Mouse (Mus musculus) stomach, embryonic 14.5 days (tissue): ENCODE results near the gene Crim1. TPM values are rescaled to one million over a fixed set of nuclear protein-coding genes. Genes with fewer than 3 reads are reported as not detected.

Experiments
- ATAC-seq: fragments of 200-750 bp; cut with Nextera tagmentation; 2 replicates; pipeline ENCODE4 v1.8.0; 2017; ENCODE audit warnings: low read depth, moderate TSS enrichment; ENCODE audit not compliant: insufficient number of reproducible peaks, insufficient read depth, low FRiP score
- H3K27ac ChIP-seq: fragments of 300-500 bp; sonication (generic); 2 replicates; pipeline ENCODE4 v1.5.1; 2014; ENCODE audit warnings: mild to moderate bottlenecking, low read length, moderate library complexity, mixed read lengths
- H3K27me3 ChIP-seq: fragments of 300-500 bp; sonication (generic); 2 replicates; pipeline ENCODE4 v1.6.1; 2014; ENCODE audit warnings: low read length, control low read depth, mixed read lengths; ENCODE audit not compliant: control insufficient read depth, insufficient read depth
- H3K36me3 ChIP-seq: fragments of 300-500 bp; sonication (generic); 2 replicates; pipeline ENCODE4 v1.6.1; 2014; ENCODE audit warnings: mild to moderate bottlenecking, control low read depth, low read length, moderate library complexity, mixed read lengths; ENCODE audit not compliant: control insufficient read depth, insufficient read depth
- H3K4me1 ChIP-seq: fragments of 300-500 bp; sonication (generic); 2 replicates; pipeline ENCODE4 v1.6.1; 2014; ENCODE audit warnings: low read length, control low read depth, mixed read lengths; ENCODE audit not compliant: control insufficient read depth, insufficient read depth
- H3K4me2 ChIP-seq: fragments of 300-500 bp; sonication (generic); replicated peaks from 2 replicates; pipeline ENCODE4 v1.6.1; 2014; ENCODE audit warnings: low read depth, low read length, control low read depth
- H3K4me3 ChIP-seq: fragments of 300-500 bp; sonication (generic); 2 replicates; pipeline ENCODE4 v1.5.1; 2014; ENCODE audit warnings: low read depth, low read length, control low read depth
- H3K9ac ChIP-seq: fragments of 300-500 bp; sonication (generic); replicated peaks from 2 replicates; pipeline ENCODE4 v1.6.1; 2014; ENCODE audit warnings: low read depth, mild to moderate bottlenecking, control low read depth, low read length, moderate library complexity, mixed read lengths
- H3K9me3 ChIP-seq: fragments of 300-500 bp; sonication (generic); 2 replicates; pipeline ENCODE4 v1.6.1; 2016; ENCODE audit warnings: low read depth, low read length, control low read depth; ENCODE audit not compliant: control insufficient read depth
- WGBS: fragments of 180-500 bp; shearing (Covaris S2); extraction: QIAGEN DNeasy Blood & Tissue Kit; methylation state at CpG from one replicate; pipeline ENCODE4 v1.1.7; 2014; 5-methylcytosine and 5-hydroxymethylcytosine counted together
- polyA plus RNA-seq: library from polyadenylated mRNA; unstranded; fragments of >200 nt; fragmentation: Nextera tagmentation; extraction: Ambion mirVana; gene quantifications from 2 replicates; pipeline ENCODE4 v1.2.1, GENCODE M21; 2014

Gene Crim1
- polyA plus RNA-seq, 1 experiment from 2014 or later, result 4.9 TPM

GRCm38 (mm10) chr17:78333275-78333674 is 133.2 kb downstream of the Crim1 start:
- Histone ChIP-seq H3K4me2 (no peak overlapping the region), H3K27me3 (no peaks in the 10 kb centered on the region), H3K27ac (no peak overlapping the region), H3K4me3 (no peak overlapping the region), H3K4me1 (0 out of 2 replicates have a peak, but pooled peaks cover 2% of the 10 kb centered on the region), H3K36me3 (peaks cover 4% of the 10 kb centered on the region; the same call in 1 of the 2 replicates), H3K9me3 (no peaks in the 10 kb centered on the region), H3K9ac (no peak overlapping the region)
- no peak for ATAC-seq
- 84% methylated on average over 10 of the region's 10 CpGs for WGBS

GRCm38 (mm10) chr17:78335250-78335649 is 135.2 kb downstream of the Crim1 start:
- Histone ChIP-seq H3K4me2 (no peak overlapping the region), H3K27me3 (no peaks in the 10 kb centered on the region), H3K9me3 (no peaks in the 10 kb centered on the region), H3K36me3 (peaks cover 4% of the 10 kb centered on the region; the same call in 1 of the 2 replicates), H3K4me3 (no peak overlapping the region), H3K4me1 (0 out of 2 replicates have a peak, but pooled peaks cover 5% of the 10 kb centered on the region), H3K9ac (no peak overlapping the region), H3K27ac (no peak overlapping the region)
- WGBS, result 90% methylated on average over 8 of the region's 8 CpGs
- ATAC-seq, result no peak

GRCm38 (mm10) chr17:78343688-78344087 is 143.6 kb downstream of the Crim1 start:
- no peak overlapping the region for H3K4me2 ChIP-seq
- H3K9ac ChIP-seq, result no peak overlapping the region
- no peaks in the 10 kb centered on the region for H3K4me1 ChIP-seq
- no peaks in the 10 kb centered on the region for H3K27me3 ChIP-seq
- 94% methylated on average over 3 of the region's 3 CpGs for WGBS
- H3K4me3 ChIP-seq, result no peak overlapping the region
- no peak for ATAC-seq
- no peak overlapping the region for H3K27ac ChIP-seq
- H3K9me3 ChIP-seq, result no peaks in the 10 kb centered on the region
- peaks cover 12% of the 10 kb centered on the region for H3K36me3 ChIP-seq

GRCm38 (mm10) chr17:78347111-78347801 is 147.2 kb downstream of the Crim1 start:
- H3K36me3 ChIP-seq, result peaks cover 17% of the 10 kb centered on the region
- no peak overlapping the region for H3K4me2 ChIP-seq
- ATAC-seq, result no peak
- H3K27me3 ChIP-seq, result no peaks in the 10 kb centered on the region
- H3K9me3 ChIP-seq, result no peaks in the 10 kb centered on the region
- no peak overlapping the region for H3K4me3 ChIP-seq
- H3K27ac ChIP-seq, result no peak overlapping the region
- H3K4me1 ChIP-seq, result no peaks in the 10 kb centered on the region
- whole genome bisulfite sequencing, result 93% methylated on average over 17 of the region's 17 CpGs
- H3K9ac ChIP-seq, result no peak overlapping the region

GRCm38 (mm10) chr17:78351676-78352499 is 151.8 kb downstream of the Crim1 start:
- 58% methylated on average over 12 of the region's 12 CpGs for WGBS

GRCm38 (mm10) chr17:78352500-78352855 is 152.4 kb downstream of the Crim1 start:
- Histone ChIP-seq H3K36me3 (peaks cover 15% of the 10 kb centered on the region; the same call in 1 of the 2 replicates), H3K9ac (no peak overlapping the region), H3K9me3 (no peaks in the 10 kb centered on the region), H3K4me3 (no peak overlapping the region), H3K27ac (no peak overlapping the region), H3K4me2 (no peak overlapping the region), H3K4me1 (no peaks in the 10 kb centered on the region), H3K27me3 (no peaks in the 10 kb centered on the region)
- ATAC-seq, result no peak
- 91% methylated on average over 3 of the region's 3 CpGs for WGBS

More at GRCm38 (mm10) chr17:78351676-78352499, 151.8 kb downstream of the Crim1 start:
- Histone ChIP-seq H3K27ac (no peak overlapping the region), H3K9me3 (no peaks in the 10 kb centered on the region), H3K27me3 (no peaks in the 10 kb centered on the region), H3K9ac (no peak overlapping the region), H3K36me3 (peaks cover 18% of the 10 kb centered on the region), H3K4me2 (no peak overlapping the region), H3K4me1 (no peaks in the 10 kb centered on the region), H3K4me3 (no peak overlapping the region)
- no peak for ATAC-seq

GRCm38 (mm10) chr17:78354411-78354810 is 154.4 kb downstream of the Crim1 start:
- Histone ChIP-seq H3K9ac (no peak overlapping the region), H3K9me3 (no peaks in the 10 kb centered on the region), H3K27me3 (no peaks in the 10 kb centered on the region), H3K4me2 (no peak overlapping the region), H3K4me3 (no peak overlapping the region), H3K36me3 (peaks cover 9% of the 10 kb centered on the region; the same call in 1 of the 2 replicates), H3K4me1 (no peaks in the 10 kb centered on the region), H3K27ac (no peak overlapping the region)
- ATAC-seq, result no peak
- WGBS, result 89% methylated on average over 2 of the region's 2 CpGs

- no peak overlapping the region for H3K9ac ChIP-seq
- H3K4me2 ChIP-seq, result no peak overlapping the region
- H3K4me1 ChIP-seq, result no peaks in the 10 kb centered on the region
- H3K36me3 ChIP-seq, result peaks cover 9% of the 10 kb centered on the region; the same call in 1 of the 2 replicates
- 75% methylated on average over 12 of the region's 12 CpGs for WGBS
- H3K27me3 ChIP-seq, result no peaks in the 10 kb centered on the region
- no peak overlapping the region for H3K27ac ChIP-seq
- no peaks in the 10 kb centered on the region for H3K9me3 ChIP-seq
- no peak overlapping the region for H3K4me3 ChIP-seq
- ATAC-seq, result no peak
Measured at GRCm38 (mm10) chr17:78354871-78355270, 154.8 kb downstream of the Crim1 start.
